Mouse (Mus musculus): ENCODE results near the gene 4933402J07Rik.

DNA sequence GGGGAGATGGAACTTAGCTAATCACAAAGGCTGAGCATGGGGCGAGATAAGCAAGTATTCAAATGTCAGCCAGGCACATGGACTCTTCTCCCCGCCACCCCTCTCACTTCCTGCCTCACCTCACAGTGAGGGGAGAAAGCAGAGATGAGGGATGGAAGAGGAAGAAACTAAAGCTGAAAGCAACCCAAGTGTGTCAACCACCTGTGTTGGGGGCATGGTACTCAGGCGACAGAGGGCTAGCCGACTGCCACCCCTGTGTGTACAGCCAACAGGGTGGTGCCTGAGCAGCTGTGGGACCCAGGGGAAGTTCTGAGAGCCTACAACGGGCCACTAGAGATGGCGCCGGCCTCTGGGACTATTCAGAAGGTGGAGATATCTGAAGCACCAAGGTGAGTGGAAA, 68.1 kb downstream of the 4933402J07Rik start:
- no peak for TF ChIP-seq CTCF (IDR thresholded peaks at IDR 0.05; ENCODE audit: control insufficient read depth, insufficient read depth, low read length)
- no peak for TF ChIP-seq POLR2A (IDR thresholded peaks at IDR 0.05; ENCODE audit: borderline replicate concordance, control insufficient read depth, low read depth, low read length)

Measured in bone marrow, adult 2 months (tissue).